Mouse (Mus musculus) neural tube, embryonic 13.5 days (tissue): Measurements from ENCODE around the gene Lax1. TPM values are rescaled to one million over a fixed set of nuclear protein-coding genes. Genes with fewer than 3 reads are reported as not detected.
A peak's percentile ranks its signal among the peaks of the same experiment; 100 is the strongest.

Source experiments
- ATAC-seq: fragments of 200-750 bp; cut with Nextera tagmentation; 2 replicates; pipeline ENCODE4 v1.8.0; 2017; ENCODE audit warnings: low read depth, mild to moderate bottlenecking, moderate TSS enrichment, moderate library complexity
- H3K27ac ChIP-seq: fragments of 300-500 bp; sonication (generic); replicated peaks from 2 replicates; pipeline ENCODE4 v1.5.1; 2015; ENCODE audit warnings: moderate library complexity, mild to moderate bottlenecking, inconsistent platforms
- H3K27me3 ChIP-seq: fragments of 300-500 bp; sonication (generic); 2 replicates; pipeline ENCODE4 v1.6.1; 2015; ENCODE audit warnings: mild to moderate bottlenecking, inconsistent platforms
- H3K36me3 ChIP-seq: fragments of 300-500 bp; sonication (generic); 2 replicates; pipeline ENCODE4 v1.6.1; 2015; ENCODE audit warnings: mild to moderate bottlenecking, inconsistent platforms
- H3K4me1 ChIP-seq: fragments of 300-500 bp; sonication (generic); replicated peaks from 2 replicates; pipeline ENCODE4 v1.6.1; 2015; ENCODE audit warnings: inconsistent platforms
- H3K4me2 ChIP-seq: fragments of 300-500 bp; sonication (generic); 2 replicates; pipeline ENCODE4 v1.6.1; 2015; ENCODE audit warnings: inconsistent platforms, mild to moderate bottlenecking, moderate library complexity
- H3K4me3 ChIP-seq: fragments of 300-500 bp; sonication (generic); 2 replicates; pipeline ENCODE4 v1.5.1; 2015; ENCODE audit warnings: mild to moderate bottlenecking, inconsistent platforms
- H3K9ac ChIP-seq: fragments of 300-500 bp; sonication (generic); 2 replicates; pipeline ENCODE4 v1.6.1; 2015; ENCODE audit warnings: moderate library complexity, mild to moderate bottlenecking, inconsistent platforms
- H3K9me3 ChIP-seq: fragments of 300-500 bp; sonication (generic); 2 replicates; pipeline ENCODE4 v1.6.1; 2016; ENCODE audit warnings: inconsistent platforms
- WGBS: fragments of 180-500 bp; shearing (Covaris S2); methylation state at CpG from one replicate; pipeline ENCODE4 v1.1.7; 2015; 5-methylcytosine and 5-hydroxymethylcytosine counted together
- polyA plus RNA-seq: library from polyadenylated mRNA; unstranded; fragments of >200 nt; fragmentation: Nextera tagmentation; extraction: Ambion mirVana; gene quantifications from 2 replicates; pipeline ENCODE4 v1.2.1, GENCODE M21; 2015

Gene Lax1
- polyA plus RNA-seq = 0.18 and 0.33 TPM in 2 replicates

DNA sequence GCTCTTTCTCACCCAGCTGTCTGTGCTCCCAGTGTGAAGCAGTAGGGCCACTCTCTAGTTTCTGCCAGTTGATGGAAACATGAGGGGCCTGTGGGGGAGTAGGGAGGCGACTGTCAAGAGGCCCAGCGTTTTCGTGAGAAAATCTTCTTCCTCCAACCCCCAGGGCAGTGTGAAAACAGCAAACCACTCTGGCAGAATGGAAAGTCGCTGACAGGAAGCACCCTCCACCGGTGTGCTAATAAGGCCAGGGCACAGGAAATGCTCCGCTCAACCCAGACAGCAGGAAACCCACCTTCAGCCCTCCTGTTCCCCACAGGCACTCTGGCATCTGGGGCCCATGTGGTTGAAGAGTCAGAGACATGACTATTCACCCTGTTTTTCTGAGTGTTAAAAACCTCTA is at the start of gene Lax1:
Lax1 (minus strand) TSS at position 212 of the 400 bp plus-strand sequence.
- Histone ChIP-seq H3K4me3 (no peak within 1 kb of the TSS), H3K9me3 (no peaks in the 10 kb centered on the region), H3K9ac (no peak within 1 kb of the TSS), H3K27me3 (no peaks in the 10 kb centered on the region), H3K27ac (no peak within 1 kb of the TSS), H3K4me1 (peaks cover 2% of the 10 kb centered on the region; the same call in 1 of the 2 replicates), H3K36me3 (no peaks in the 10 kb centered on the region), H3K4me2 (no peak within 1 kb of the TSS)
- whole genome bisulfite sequencing = 55% methylated on average over 6 of the region's 6 CpGs
- no peak for ATAC-seq

DNA sequence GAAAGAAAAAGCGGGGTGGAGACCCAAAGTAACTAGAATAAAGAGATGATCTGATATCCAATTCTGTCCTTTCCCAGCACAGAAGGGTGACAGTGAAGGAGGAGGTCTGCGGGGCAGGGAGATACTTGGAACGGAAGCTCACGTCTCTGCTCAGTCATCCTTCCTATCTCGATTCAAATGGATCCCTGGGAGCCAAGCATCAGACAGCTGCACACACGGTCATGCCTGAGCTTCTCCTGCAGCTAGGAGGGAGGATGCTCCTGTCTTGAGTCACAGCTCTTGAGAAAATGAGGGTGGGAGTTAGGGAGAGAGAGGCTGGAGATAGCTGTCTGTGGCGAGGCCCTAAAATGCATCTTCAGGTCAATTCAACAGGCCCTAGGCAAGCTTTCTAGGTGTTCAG is 46.8 kb upstream of the Lax1 start:
- H3K4me3 ChIP-seq = no peak overlapping the region
- peak overlapping the region; percentile 78 for H3K9ac ChIP-seq
- H3K27ac ChIP-seq = no peak overlapping the region
- no peaks in the 10 kb centered on the region for H3K9me3 ChIP-seq
- 70% methylated on average over 7 of the region's 7 CpGs for WGBS
- peaks cover 34% of the 10 kb centered on the region for H3K4me1 ChIP-seq
- H3K4me2 ChIP-seq = no peak overlapping the region
- H3K36me3 ChIP-seq = peaks cover 20% of the 10 kb centered on the region
- H3K27me3 ChIP-seq = no peaks in the 10 kb centered on the region; the same call in 1 of the 2 replicates
- peak; percentile 54; the same call in 1 of the 2 replicates for ATAC-seq

DNA sequence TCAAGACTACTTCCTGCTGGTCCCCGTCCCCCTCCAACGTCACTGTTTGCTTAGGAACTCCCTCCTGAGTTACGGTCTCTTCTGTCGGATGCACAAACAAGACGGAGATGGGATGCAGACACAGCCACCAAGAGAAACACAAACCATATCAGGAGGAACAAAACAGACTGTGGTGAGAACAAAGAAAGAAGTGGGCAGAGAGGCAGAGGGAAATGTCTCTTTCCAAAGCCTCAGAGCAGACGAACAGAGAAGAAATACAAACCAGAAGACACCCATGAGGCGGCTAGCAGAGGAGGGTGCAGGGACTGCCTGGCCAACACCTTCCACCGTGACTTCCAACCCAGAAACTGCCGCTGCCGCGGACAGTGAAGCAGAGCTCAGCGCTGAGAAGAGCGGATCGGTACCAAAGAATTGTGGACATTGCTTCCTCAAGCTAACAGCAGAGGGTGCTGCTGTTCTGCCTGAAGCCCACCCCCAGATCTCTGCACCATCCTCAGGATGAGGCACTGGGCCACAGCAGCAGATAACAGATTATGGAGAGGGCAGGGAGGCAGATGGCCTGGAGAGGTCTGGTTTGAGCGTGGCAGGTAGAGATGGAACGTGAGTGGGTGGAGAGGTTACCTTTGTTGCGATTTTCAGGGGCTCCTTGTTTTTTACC is 46.2 kb upstream of the Lax1 start:
- peak overlapping the region; percentile 43; the same call in 1 of the 2 replicates for H3K27ac ChIP-seq
- no peaks in the 10 kb centered on the region for H3K9me3 ChIP-seq
- H3K4me2 ChIP-seq = peak overlapping the region; percentile 55
- 11% methylated on average over 17 of the region's 17 CpGs for WGBS
- peaks cover 24% of the 10 kb centered on the region for H3K36me3 ChIP-seq
- peak overlapping the region; percentile 40 for H3K4me3 ChIP-seq
- peak; percentile 96 for ATAC-seq
- no peaks in the 10 kb centered on the region; the same call in 1 of the 2 replicates for H3K27me3 ChIP-seq
- peaks cover 30% of the 10 kb centered on the region for H3K4me1 ChIP-seq
- H3K9ac ChIP-seq = peak overlapping the region; percentile 78

DNA sequence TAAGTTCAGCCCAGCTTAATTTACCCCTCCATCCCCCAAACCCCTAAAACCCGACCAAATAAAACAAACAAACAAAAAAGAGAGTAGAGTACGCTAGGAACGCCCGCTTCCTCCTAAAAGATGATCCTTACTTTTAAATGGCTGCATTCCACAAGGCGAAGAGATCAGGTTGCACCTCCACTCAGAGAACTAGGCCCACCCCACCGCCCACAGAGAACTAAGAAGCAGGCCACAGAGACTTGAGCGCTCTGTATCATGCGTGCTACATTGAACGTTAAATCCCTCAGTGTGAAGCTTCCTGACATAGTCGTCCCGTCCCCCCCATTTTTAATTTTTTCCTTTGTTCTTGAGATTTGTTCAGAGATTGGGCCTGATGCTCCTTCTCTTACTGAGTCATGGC is 42.9 kb upstream of the Lax1 start:
- Histone ChIP-seq H3K4me3 (no peak overlapping the region), H3K36me3 (peaks cover 51% of the 10 kb centered on the region), H3K27ac (no peak overlapping the region), H3K9me3 (no peaks in the 10 kb centered on the region), H3K27me3 (no peaks in the 10 kb centered on the region; the same call in 1 of the 2 replicates), H3K4me1 (peaks cover 30% of the 10 kb centered on the region), H3K9ac (no peak overlapping the region), H3K4me2 (no peak overlapping the region)
- ATAC-seq = no peak
- WGBS = 59% methylated on average over 11 of the region's 11 CpGs

DNA sequence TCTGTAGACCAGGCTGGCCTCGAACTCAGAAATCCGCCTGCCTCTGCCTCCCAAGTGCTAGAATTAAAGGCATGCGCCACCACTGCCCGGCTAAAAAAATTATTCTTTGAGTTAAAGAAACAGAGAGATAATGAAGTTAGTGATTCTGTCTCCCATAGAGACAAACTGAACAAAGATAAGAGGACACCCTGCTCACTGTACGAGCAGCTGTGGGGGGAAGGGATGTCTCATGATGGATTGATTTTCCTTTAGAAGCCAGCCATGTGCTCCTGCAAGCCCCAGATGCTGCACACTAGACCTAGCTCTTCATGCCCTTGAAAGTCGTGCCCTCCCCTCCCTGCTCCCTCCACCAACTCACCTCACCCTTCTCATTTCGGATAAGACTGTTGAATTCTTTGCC is 38.4 kb upstream of the Lax1 start:
- no peak for ATAC-seq
- 81% methylated on average over 7 of the region's 7 CpGs for WGBS
- Histone ChIP-seq H3K9me3 (no peaks in the 10 kb centered on the region), H3K9ac (no peak overlapping the region), H3K36me3 (peaks cover 58% of the 10 kb centered on the region), H3K27me3 (no peaks in the 10 kb centered on the region), H3K4me2 (no peak overlapping the region), H3K4me1 (0 out of 2 replicates have a peak, but pooled peaks cover 5% of the 10 kb centered on the region), H3K27ac (no peak overlapping the region), H3K4me3 (no peak overlapping the region)

DNA sequence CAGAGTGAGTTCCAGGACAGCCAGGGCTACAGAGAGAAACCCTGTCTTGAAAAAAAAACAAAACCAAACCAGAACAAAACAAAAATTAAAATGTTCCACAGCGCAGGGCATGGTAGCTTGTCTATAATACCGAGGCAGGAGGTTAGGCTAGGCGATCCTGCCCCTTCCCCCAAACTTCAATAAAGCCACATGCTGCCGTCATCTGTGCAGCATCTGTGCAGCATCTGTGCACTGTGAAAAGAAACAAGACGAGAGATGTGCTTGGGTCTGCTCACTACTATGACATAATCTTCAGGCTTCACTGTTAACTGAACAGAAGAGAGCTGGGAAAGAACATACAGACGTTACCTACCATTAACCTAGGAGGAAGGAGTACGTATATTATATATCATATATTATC is 30.4 kb upstream of the Lax1 start:
- no peaks in the 10 kb centered on the region for H3K27me3 ChIP-seq
- no peak overlapping the region for H3K4me3 ChIP-seq
- H3K9ac ChIP-seq = no peak overlapping the region
- peaks cover 32% of the 10 kb centered on the region for H3K36me3 ChIP-seq
- WGBS = 68% methylated on average over 7 of the region's 7 CpGs
- no peaks in the 10 kb centered on the region for H3K9me3 ChIP-seq
- H3K4me2 ChIP-seq = no peak overlapping the region
- no peaks in the 10 kb centered on the region for H3K4me1 ChIP-seq
- ATAC-seq = no peak
- no peak overlapping the region for H3K27ac ChIP-seq

DNA sequence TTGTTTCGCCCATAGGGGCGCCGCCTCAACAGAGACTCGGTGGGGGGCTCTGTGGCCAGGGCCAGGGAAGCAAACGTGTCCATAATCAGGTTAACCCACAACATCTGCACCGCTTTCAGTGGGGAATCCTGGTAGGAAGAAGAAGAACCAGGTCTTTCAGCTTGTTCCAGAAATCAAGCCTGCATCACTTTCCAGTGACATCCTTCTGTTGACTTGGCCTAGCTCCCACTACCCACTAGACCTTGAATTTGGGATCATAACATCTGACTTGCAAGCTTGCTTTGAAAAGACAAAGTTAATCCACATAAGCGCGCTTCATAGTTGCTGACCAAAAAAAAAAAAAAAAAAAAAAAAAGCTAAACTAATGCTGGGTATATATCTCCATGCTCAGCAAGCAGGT is 28.9 kb upstream of the Lax1 start:
- 91% methylated on average over 8 of the region's 8 CpGs for WGBS
- ATAC-seq = no peak
- peaks cover 40% of the 10 kb centered on the region for H3K36me3 ChIP-seq
- no peak overlapping the region for H3K4me3 ChIP-seq
- no peaks in the 10 kb centered on the region for H3K9me3 ChIP-seq
- no peak overlapping the region for H3K9ac ChIP-seq
- H3K4me1 ChIP-seq = no peaks in the 10 kb centered on the region
- H3K27ac ChIP-seq = no peak overlapping the region
- H3K4me2 ChIP-seq = no peak overlapping the region
- H3K27me3 ChIP-seq = no peaks in the 10 kb centered on the region

DNA sequence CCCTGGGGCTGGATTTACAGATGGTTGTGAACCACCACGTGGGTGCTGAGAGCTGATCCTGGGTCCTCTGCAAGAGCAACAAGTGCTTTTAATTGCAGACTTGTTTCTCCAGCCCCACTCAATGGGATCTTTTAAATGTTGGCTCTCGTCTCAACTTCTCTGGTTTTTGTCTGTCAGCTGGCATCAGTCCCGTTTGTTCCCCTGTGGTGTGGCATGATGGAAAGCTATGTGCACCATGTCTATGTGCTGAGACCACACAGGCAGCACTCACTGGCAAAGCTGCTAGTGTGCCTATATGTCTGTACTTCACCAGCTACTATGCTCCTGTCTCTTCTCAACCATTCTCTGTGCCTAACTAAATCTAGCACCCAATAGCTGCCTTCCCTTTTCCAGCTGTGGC is 28.4 kb upstream of the Lax1 start:
- Histone ChIP-seq H3K9ac (no peak overlapping the region), H3K4me3 (no peak overlapping the region), H3K4me2 (no peak overlapping the region), H3K4me1 (0 out of 2 replicates have a peak, but pooled peaks cover 2% of the 10 kb centered on the region), H3K27ac (no peak overlapping the region), H3K36me3 (peaks cover 40% of the 10 kb centered on the region), H3K9me3 (no peaks in the 10 kb centered on the region), H3K27me3 (no peaks in the 10 kb centered on the region)
- no peak for ATAC-seq
- WGBS = 74% methylated on average over 3 of the region's 3 CpGs

DNA sequence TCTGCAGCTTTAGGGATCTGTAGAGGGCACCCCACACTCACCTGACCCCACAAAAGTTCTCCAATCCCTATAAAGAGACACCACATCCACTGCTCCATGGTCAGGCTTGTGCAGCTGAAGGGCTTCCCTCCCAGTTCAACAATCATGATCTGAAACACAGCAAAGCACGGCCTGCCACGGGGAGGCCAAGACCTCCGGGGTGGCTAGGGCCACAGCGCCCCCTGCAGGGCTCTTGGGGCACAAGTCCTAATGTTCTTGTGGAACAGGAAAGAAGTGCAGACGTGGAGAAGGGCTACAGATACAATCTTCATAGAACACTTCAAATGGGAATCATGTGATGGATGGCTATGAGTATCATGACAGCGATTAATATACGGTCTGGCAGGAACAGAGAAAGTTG is 26.6 kb upstream of the Lax1 start:
- no peaks in the 10 kb centered on the region for H3K9me3 ChIP-seq
- H3K9ac ChIP-seq = no peak overlapping the region
- no peak overlapping the region for H3K27ac ChIP-seq
- peaks cover 40% of the 10 kb centered on the region for H3K36me3 ChIP-seq
- no peaks in the 10 kb centered on the region for H3K27me3 ChIP-seq
- WGBS = 23% methylated on average over 7 of the region's 7 CpGs
- H3K4me2 ChIP-seq = no peak overlapping the region
- no peak for ATAC-seq
- H3K4me1 ChIP-seq = peaks cover 14% of the 10 kb centered on the region; the same call in 1 of the 2 replicates
- H3K4me3 ChIP-seq = no peak overlapping the region

DNA sequence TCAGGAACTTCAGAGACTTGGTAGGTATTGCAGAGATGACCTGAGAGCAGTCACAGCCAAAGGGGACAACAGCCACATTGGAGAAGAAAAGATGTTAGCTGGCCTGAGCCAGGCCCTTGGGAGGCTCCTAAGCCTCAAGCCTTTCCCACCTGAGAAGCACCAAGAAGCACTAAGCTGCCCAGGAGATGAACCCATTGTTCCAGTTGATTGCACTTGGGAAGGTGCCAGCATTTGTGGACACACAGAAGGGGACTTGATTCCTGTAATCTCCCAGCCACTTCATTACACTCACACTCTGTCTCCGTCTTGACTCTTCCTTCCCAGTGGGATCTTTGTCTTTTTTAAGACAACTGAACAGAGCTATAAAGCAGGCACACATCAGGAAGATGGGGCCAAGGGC is 25.3 kb upstream of the Lax1 start:
- H3K9ac ChIP-seq = no peak overlapping the region
- H3K27ac ChIP-seq = no peak overlapping the region
- no peaks in the 10 kb centered on the region for H3K27me3 ChIP-seq
- H3K4me2 ChIP-seq = no peak overlapping the region
- peaks cover 14% of the 10 kb centered on the region; the same call in 1 of the 2 replicates for H3K4me1 ChIP-seq
- H3K9me3 ChIP-seq = no peaks in the 10 kb centered on the region
- no peak overlapping the region for H3K4me3 ChIP-seq
- 59% methylated on average over 1 of the region's 1 CpGs for WGBS
- no peak for ATAC-seq
- H3K36me3 ChIP-seq = peaks cover 37% of the 10 kb centered on the region

DNA sequence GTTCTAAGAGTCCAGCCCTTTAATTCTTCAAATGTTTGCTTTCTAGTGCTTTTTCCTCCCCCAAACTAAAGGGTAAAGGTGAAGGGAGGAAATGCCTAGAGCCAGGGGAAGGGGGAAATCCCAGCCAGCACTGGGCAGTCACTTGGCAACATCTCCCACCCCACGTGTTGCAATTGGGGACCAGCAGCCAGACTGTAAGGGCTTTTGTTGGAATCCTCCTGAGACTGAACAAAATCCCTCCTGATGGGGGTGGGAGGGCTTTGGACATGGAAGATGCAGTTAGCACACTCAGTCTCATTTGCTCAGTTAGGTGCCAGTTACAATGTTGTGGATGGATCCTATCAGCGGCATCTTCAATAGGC is 23.1 kb upstream of the Lax1 start:
- WGBS = 44% methylated on average over 2 of the region's 2 CpGs

DNA sequence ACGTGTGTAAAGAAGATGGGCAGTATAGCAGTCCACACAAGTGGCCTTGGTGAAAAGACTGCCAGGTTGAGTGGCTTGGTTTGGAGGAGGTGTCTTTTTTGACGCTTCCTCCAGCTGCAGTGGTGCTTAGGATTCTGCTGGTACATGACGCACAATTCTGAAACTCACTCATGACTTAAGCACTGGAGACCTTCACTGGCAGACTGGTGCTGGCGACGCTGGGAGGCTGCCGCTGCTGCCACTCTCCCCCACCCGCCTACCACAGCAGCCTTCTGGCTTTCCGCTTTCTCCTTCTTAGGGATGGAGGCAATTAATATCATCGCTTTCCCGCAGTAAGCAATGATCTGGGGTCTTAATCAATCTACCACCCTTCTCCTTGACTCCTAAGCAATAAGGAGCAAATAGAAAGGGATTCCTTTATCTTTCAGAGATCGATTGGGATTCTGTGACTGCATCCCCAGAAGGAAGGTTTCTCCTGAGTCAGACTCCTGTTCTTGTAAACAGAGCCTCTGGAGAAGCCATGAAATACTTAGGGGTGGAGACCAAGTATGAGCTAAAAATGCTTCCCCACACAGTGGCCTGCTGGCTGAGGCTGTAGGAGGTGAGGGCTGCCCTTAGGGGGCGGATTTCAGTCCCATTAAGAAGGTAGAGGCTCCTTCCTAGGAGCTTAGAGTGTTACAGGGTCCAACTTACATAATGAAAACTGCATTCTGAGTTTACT is 22.5 kb upstream of the Lax1 start:
- H3K4me3 ChIP-seq = no peak overlapping the region
- no peaks in the 10 kb centered on the region for H3K9me3 ChIP-seq
- H3K4me2 ChIP-seq = no peak overlapping the region
- WGBS = 64% methylated on average over 12 of the region's 12 CpGs
- H3K4me1 ChIP-seq = peaks cover 14% of the 10 kb centered on the region; the same call in 1 of the 2 replicates
- ATAC-seq = no peak
- peaks cover 40% of the 10 kb centered on the region for H3K36me3 ChIP-seq
- H3K27me3 ChIP-seq = no peaks in the 10 kb centered on the region
- 0 out of 2 replicates have a peak overlapping the region, but pooled peaks have one; percentile 14 for H3K27ac ChIP-seq
- no peak overlapping the region for H3K9ac ChIP-seq

More for the DNA sequence above, 23.1 kb upstream of the Lax1 start:
- Histone ChIP-seq H3K4me2 (no peak overlapping the region), H3K27me3 (no peaks in the 10 kb centered on the region), H3K9ac (no peak overlapping the region), H3K4me3 (no peak overlapping the region), H3K36me3 (peaks cover 40% of the 10 kb centered on the region), H3K4me1 (peaks cover 14% of the 10 kb centered on the region; the same call in 1 of the 2 replicates), H3K9me3 (no peaks in the 10 kb centered on the region), H3K27ac (0 out of 2 replicates have a peak overlapping the region, but pooled peaks have one; percentile 14)
- no peak for ATAC-seq
